Mouse (Mus musculus): ENCODE data around the gene Klf4.

- TF ChIP-seq CTCF (IDR thresholded peaks at IDR 0.05; ENCODE audit: low read depth) (peak; percentile 59), EP300 (IDR thresholded peaks at IDR 0.05; ENCODE audit: low read depth) (no peak)
Measured at GRCm38 (mm10) chr4:55514733-55515176, 17.5 kb downstream of the Klf4 start.

Data from liver, embryonic 14.5 days (tissue).